Mouse (Mus musculus): Measurements from ENCODE around the gene Snx18.

GRCm38 (mm10) chr13:113661826-113662271, 43.5 kb upstream of the Snx18 start:
- TF ChIP-seq CTCF (IDR thresholded peaks at IDR 0.05; ENCODE audit: control insufficient read depth, insufficient read depth, insufficient read length) (no peak), MAX (IDR thresholded peaks at IDR 0.05) (no peak), MYOD1 (IDR thresholded peaks at IDR 0.05; ENCODE audit: control insufficient read depth, insufficient read length, low read depth) (no peak), MYOG (IDR thresholded peaks at IDR 0.05; ENCODE audit: control insufficient read depth, extremely low read depth, insufficient read length) (no peak), USF1 (IDR thresholded peaks at IDR 0.05; ENCODE audit: low read depth) (no peak), CEBPB (IDR thresholded peaks at IDR 0.05; ENCODE audit: low read depth) (no peak)
